Mouse (Mus musculus) liver, adult 2 months (tissue): ENCODE results near the gene Sbds.

Experiments
- CTCF ChIP-seq: fragments of 200-500 bp; IDR thresholded peaks from 2 replicates; pipeline ENCODE4 v1.5.1; 2011; ENCODE audit warnings: low read depth, low read length, control low read depth
- POLR2A ChIP-seq: fragments of 200-500 bp; IDR thresholded peaks from 2 replicates; pipeline ENCODE4 v1.6.1; 2011; ENCODE audit warnings: low read length, control low read depth; ENCODE audit not compliant: insufficient read depth; ENCODE audit errors: extremely low read depth

- no peak for TF ChIP-seq CTCF
- TF ChIP-seq POLR2A, result no peak
These were observed 57.3 kb downstream of the Sbds start for GRCm38 (mm10) chr5:130197981-130198380.
